Mouse (Mus musculus) spleen, postnatal 4 days (tissue): ENCODE data around the gene Rab6b.

Experiments
- DNase-seq, 2 experiments: peaks; one replicate each; pipeline ENCODE4 v3.0.0; 2022; ENCODE audit warnings: low spot score in 2 of 2

Rab6b gene

GRCm38 (mm10) chr9:103205786-103206185, 94.2 kb downstream of the Rab6b start:
- DNase-seq = no peak

- peak; percentile 67 to 82 for DNase-seq
These were observed 96.3 kb downstream of the Rab6b start for GRCm38 (mm10) chr9:103207846-103208245.

- no peak for DNase-seq
These were observed 97.3 kb downstream of the Rab6b start for GRCm38 (mm10) chr9:103208802-103209423.

GRCm38 (mm10) chr9:103212654-103213420, 101.2 kb downstream of the Rab6b start:
- DNase-seq = no peak

GRCm38 (mm10) chr9:103213631-103214030, 102.0 kb downstream of the Rab6b start:
- no peak for DNase-seq

- DNase-seq = no peak
These were observed 102.7 kb downstream of the Rab6b start for GRCm38 (mm10) chr9:103214281-103214680.

- DNase-seq = no peak
These were observed 113.1 kb downstream of the Rab6b start for GRCm38 (mm10) chr9:103224721-103225120.

GRCm38 (mm10) chr9:103225464-103225863, 113.9 kb downstream of the Rab6b start:
- DNase-seq = peak; percentile 37 to 66

GRCm38 (mm10) chr9:103226806-103227205, 115.2 kb downstream of the Rab6b start:
- no peak for DNase-seq

- DNase-seq = no peak
These were observed 116.2 kb downstream of the Rab6b start for GRCm38 (mm10) chr9:103227760-103228159.

GRCm38 (mm10) chr9:103228370-103229003, 116.9 kb downstream of the Rab6b start:
- DNase-seq = no peak

- no peak for DNase-seq
These were observed 117.7 kb downstream of the Rab6b start for GRCm38 (mm10) chr9:103229037-103229867.

GRCm38 (mm10) chr9:103230151-103230951, 118.8 kb downstream of the Rab6b start, which contains the start of the genes Gm20425 and Trf:
Gene Gm20425 (minus strand): TSS chr9:103230307.
Gene Trf (minus strand): TSS chr9:103230444.
- peak; percentile 19 to 65 for DNase-seq

GRCm38 (mm10) chr9:103232232-103233005, 120.8 kb downstream of the Rab6b start:
- no peak for DNase-seq

- DNase-seq = no peak
These were observed 121.4 kb downstream of the Rab6b start for GRCm38 (mm10) chr9:103233006-103233395.

- no peak for DNase-seq
These were observed 122.5 kb downstream of the Rab6b start for GRCm38 (mm10) chr9:103234059-103234458.

GRCm38 (mm10) chr9:103234565-103235165, 123.1 kb downstream of the Rab6b start:
- DNase-seq = no peak
